Mouse (Mus musculus): Measurements from ENCODE around the gene Rfc2. TPM values are rescaled to one million over a fixed set of nuclear protein-coding genes. Genes with fewer than 3 reads are reported as not detected.

Gene Rfc2
- polyA plus RNA-seq, 1 experiment from 2014 or later, result 333 TPM

DNA sequence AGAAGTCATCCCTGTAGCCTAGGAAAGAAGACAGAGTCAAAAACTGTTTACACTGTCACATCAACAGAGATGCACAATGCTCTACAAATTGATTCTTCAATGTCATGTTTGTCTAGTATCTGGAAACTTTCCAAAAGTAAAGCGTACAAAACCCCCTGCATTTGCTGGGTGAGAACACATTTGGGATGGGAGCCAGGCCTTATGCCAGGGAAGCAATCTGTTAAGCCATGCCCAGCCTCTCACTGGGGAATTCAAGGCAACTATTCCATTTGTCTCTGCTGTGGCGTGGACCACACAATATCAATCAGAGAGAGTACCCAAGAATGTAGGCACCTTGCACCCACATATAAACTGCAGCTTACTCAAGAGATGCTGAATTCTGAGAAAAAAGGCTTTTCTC lies 40.9 kb downstream of the Rfc2 start:
- Histone ChIP-seq H3K9ac (ENCODE audit: low read depth, low read length) (no peak overlapping the region), H3K27ac (ENCODE audit: low read depth, low read length) (no peak overlapping the region), H3K4me3 (ENCODE audit: low read length) (no peak overlapping the region), H3K27me3 (ENCODE audit: control insufficient read depth, insufficient read depth, low read length) (no peaks in the 10 kb centered on the region), H3K4me1 (ENCODE audit: control insufficient read depth, insufficient read depth, low read length) (no peaks in the 10 kb centered on the region), H3K4me2 (replicated peaks; ENCODE audit: low read depth, low read length) (no peak overlapping the region), H3K9me3 (ENCODE audit: control insufficient read depth, low read length) (no peaks in the 10 kb centered on the region), H3K36me3 (ENCODE audit: control insufficient read depth, insufficient read depth, low read length) (peaks cover 98% of the 10 kb centered on the region)
- ATAC-seq (ENCODE audit: low FRiP score, low TSS enrichment), result no peak
- WGBS, result 94% methylated on average over 2 of the region's 2 CpGs

DNA sequence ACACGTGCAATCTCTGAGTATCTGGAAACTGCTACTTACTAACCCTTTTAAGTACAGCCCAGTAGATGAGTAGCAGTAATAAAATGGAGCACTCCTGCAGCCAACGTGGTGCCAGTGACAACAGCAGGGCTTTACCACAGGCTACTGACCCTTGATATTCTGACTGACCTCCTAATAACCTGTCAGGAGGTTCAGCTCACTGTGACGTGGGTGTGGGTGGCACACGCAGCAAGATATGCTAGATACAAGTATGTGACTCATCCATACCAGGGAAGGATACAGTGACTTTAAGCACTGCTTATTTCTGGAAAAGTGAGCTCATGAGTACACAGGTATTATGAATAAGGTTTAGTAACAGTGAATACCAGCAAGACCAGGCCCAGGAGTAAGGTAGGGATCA lies 48.3 kb downstream of the Rfc2 start:
- peaks cover 82% of the 10 kb centered on the region for H3K36me3 ChIP-seq (ENCODE audit: control insufficient read depth, insufficient read depth, low read length)

DNA sequence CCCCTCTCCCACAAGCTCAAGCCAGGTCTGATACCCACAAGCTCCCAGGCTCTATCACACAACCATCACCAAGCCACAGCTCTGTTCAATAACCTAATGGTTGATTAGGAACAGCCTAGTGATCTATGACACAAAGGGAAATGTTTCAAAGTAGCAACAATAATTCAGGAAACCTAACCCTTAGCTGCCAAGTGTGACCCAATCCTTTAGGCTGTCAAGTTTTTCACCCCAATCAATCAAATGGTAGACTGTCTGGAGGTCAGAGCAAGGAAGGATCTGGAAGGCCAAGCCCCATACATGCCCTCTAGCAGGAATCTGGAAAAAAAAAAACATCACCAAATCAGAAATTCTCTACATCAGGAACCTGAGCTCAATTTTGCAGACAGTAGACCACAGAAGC lies 49.7 kb downstream of the Rfc2 start:
- no peak overlapping the region for H3K27ac ChIP-seq (ENCODE audit: low read depth, low read length)
- peaks cover 81% of the 10 kb centered on the region for H3K36me3 ChIP-seq (ENCODE audit: control insufficient read depth, insufficient read depth, low read length)
- no peak overlapping the region for H3K4me2 ChIP-seq (replicated peaks; ENCODE audit: low read depth, low read length)
- no peak for ATAC-seq (ENCODE audit: low FRiP score, low TSS enrichment)
- H3K4me1 ChIP-seq (ENCODE audit: control insufficient read depth, insufficient read depth, low read length), result no peaks in the 10 kb centered on the region
- no peaks in the 10 kb centered on the region for H3K9me3 ChIP-seq (ENCODE audit: control insufficient read depth, low read length)
- H3K9ac ChIP-seq (ENCODE audit: low read depth, low read length), result no peak overlapping the region
- H3K4me3 ChIP-seq (ENCODE audit: low read length), result no peak overlapping the region
- no peaks in the 10 kb centered on the region for H3K27me3 ChIP-seq (ENCODE audit: control insufficient read depth, insufficient read depth, low read length)

More for the DNA sequence above, 48.3 kb downstream of the Rfc2 start:
- Histone ChIP-seq H3K9ac (ENCODE audit: low read depth, low read length) (no peak overlapping the region), H3K9me3 (ENCODE audit: control insufficient read depth, low read length) (no peaks in the 10 kb centered on the region), H3K4me1 (ENCODE audit: control insufficient read depth, insufficient read depth, low read length) (no peaks in the 10 kb centered on the region), H3K4me3 (ENCODE audit: low read length) (no peak overlapping the region), H3K4me2 (replicated peaks; ENCODE audit: low read depth, low read length) (no peak overlapping the region), H3K27me3 (ENCODE audit: control insufficient read depth, insufficient read depth, low read length) (no peaks in the 10 kb centered on the region), H3K27ac (ENCODE audit: low read depth, low read length) (no peak overlapping the region)
- no peak for ATAC-seq (ENCODE audit: low FRiP score, low TSS enrichment)
- 67% methylated on average over 4 of the region's 4 CpGs for WGBS

DNA sequence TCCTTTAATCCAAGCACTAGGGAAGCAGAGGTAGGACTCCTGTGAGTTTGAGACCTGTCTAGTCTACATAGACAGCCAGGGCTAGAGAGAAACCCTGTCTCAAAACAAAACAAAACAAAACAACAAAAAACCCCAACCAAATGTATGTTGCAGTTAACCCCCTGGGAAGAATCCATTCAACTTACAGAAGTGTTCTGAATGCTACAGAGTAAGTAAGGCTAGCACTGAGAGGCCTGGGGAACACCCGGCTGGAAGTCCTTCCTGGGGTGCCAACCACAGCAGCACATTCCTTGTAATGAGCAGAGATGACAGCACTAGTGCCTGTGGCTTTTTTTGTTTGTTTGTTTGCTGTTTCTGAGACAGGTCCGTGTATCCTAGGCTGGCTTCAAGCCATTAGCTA lies 51.7 kb downstream of the Rfc2 start:
- H3K9me3 ChIP-seq (ENCODE audit: control insufficient read depth, low read length), result no peaks in the 10 kb centered on the region
- WGBS, result 75% methylated on average over 2 of the region's 2 CpGs
- no peak overlapping the region for H3K27ac ChIP-seq (ENCODE audit: low read depth, low read length)
- H3K4me1 ChIP-seq (ENCODE audit: control insufficient read depth, insufficient read depth, low read length), result peaks cover 6% of the 10 kb centered on the region
- H3K36me3 ChIP-seq (ENCODE audit: control insufficient read depth, insufficient read depth, low read length), result peaks cover 71% of the 10 kb centered on the region
- no peaks in the 10 kb centered on the region for H3K27me3 ChIP-seq (ENCODE audit: control insufficient read depth, insufficient read depth, low read length)
- no peak overlapping the region for H3K4me3 ChIP-seq (ENCODE audit: low read length)
- ATAC-seq (ENCODE audit: low FRiP score, low TSS enrichment), result no peak
- H3K9ac ChIP-seq (ENCODE audit: low read depth, low read length), result no peak overlapping the region
- no peak overlapping the region for H3K4me2 ChIP-seq (replicated peaks; ENCODE audit: low read depth, low read length)

- Histone ChIP-seq H3K36me3 (ENCODE audit: control insufficient read depth, insufficient read depth, low read length) (peaks cover 34% of the 10 kb centered on the region), H3K9ac (ENCODE audit: low read depth, low read length) (peak overlapping the region; percentile 100), H3K4me3 (ENCODE audit: low read length) (peak overlapping the region; percentile 100), H3K27ac (ENCODE audit: low read depth, low read length) (no peak overlapping the region; the same call in 1 of the 2 replicates), H3K9me3 (ENCODE audit: control insufficient read depth, low read length) (no peaks in the 10 kb centered on the region), H3K4me2 (replicated peaks; ENCODE audit: low read depth, low read length) (peak overlapping the region; percentile 75), H3K27me3 (ENCODE audit: control insufficient read depth, insufficient read depth, low read length) (no peaks in the 10 kb centered on the region), H3K4me1 (ENCODE audit: control insufficient read depth, insufficient read depth, low read length) (peaks cover 7% of the 10 kb centered on the region)
- no peak for ATAC-seq (ENCODE audit: low FRiP score, low TSS enrichment)
- 18% methylated on average over 5 of the region's 5 CpGs for WGBS
These were observed 56.7 kb downstream of the Rfc2 start for GRCm38 (mm10) chr5:134637820-134638367.

DNA sequence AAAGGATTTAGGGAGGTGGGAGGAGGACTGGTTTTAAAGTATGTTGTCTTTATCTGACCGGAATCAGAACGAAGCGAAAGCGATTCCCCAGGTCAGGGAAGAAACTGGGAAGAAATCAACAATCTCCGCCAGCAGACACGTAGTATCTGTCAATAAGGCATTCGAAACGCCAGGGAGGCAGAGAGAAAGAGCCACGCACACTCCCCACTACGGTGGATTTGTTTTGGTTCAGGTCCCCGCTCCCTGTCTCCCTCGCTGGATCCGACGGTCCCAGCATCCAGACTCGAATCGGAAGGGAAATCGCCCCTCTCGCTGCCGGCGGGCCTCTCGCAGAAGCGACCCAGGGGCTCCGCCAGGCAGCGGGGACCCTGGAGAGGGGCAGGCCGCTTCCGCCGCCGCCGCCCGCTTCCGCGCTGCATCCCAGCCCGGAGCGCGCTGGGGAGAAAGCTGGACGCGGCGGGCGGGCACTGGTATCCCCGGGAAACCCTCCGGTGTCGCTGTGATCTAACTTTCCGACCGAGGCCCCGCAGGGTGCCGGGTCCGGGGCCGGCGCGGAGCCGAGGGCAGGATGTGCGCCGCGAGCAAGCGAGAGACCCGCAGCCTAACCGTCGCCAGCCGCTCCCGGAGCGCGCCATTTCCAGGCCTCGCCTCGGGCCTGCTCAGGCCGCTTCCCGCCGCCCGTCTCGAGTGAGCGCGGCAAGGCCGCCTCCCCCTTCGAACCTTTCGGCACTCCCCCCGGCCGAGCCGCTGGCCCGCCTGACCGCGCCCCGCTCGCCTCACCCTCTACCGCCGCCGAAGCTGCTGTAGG lies 57.5 kb downstream of the Rfc2 start:
- H3K36me3 ChIP-seq (ENCODE audit: control insufficient read depth, insufficient read depth, low read length), result peaks cover 30% of the 10 kb centered on the region
- H3K4me1 ChIP-seq (ENCODE audit: control insufficient read depth, insufficient read depth, low read length), result peaks cover 7% of the 10 kb centered on the region
- no peaks in the 10 kb centered on the region for H3K9me3 ChIP-seq (ENCODE audit: control insufficient read depth, low read length)
- peak overlapping the region; percentile 100 for H3K4me3 ChIP-seq (ENCODE audit: low read length)
- H3K27ac ChIP-seq (ENCODE audit: low read depth, low read length), result peak overlapping the region; percentile 96
- H3K27me3 ChIP-seq (ENCODE audit: control insufficient read depth, insufficient read depth, low read length), result no peaks in the 10 kb centered on the region
- peak overlapping the region; percentile 75 for H3K4me2 ChIP-seq (replicated peaks; ENCODE audit: low read depth, low read length)
- ATAC-seq (ENCODE audit: low FRiP score, low TSS enrichment), result peak; percentile 68
- WGBS, result under 1% methylated on average over 77 of the region's 85 CpGs
- H3K9ac ChIP-seq (ENCODE audit: low read depth, low read length), result peak overlapping the region; percentile 100

DNA sequence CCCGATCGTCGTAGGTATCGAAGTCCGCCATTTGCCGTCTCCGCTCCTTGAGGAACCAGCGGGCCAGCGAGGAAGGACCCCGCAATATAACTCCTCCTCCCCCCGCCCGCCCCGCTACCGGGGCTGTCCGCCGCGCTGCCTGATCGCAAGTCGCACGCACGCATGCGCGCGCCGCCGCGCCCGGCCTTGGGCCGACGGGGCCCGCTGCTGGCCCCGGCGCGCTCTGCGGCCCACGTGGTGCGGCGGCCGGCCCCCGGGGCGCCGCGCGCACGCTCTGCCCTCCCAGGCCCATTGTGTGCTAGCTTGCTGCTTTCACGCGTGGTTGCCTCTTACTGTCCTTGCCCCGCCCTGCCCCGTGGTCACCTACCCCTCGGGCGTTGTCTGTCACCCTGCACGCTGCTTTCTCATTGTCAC lies 58.1 kb downstream of the Rfc2 start, which contains the start of gene Eif4h:
Eif4h (minus strand) TSS at position 222 of the 414 bp plus-strand sequence.
- Histone ChIP-seq H3K36me3 (ENCODE audit: control insufficient read depth, insufficient read depth, low read length) (peaks cover 24% of the 10 kb centered on the region), H3K27me3 (ENCODE audit: control insufficient read depth, insufficient read depth, low read length) (no peaks in the 10 kb centered on the region), H3K27ac (ENCODE audit: low read depth, low read length) (peak within 1 kb of the TSS; percentile 96), H3K9ac (ENCODE audit: low read depth, low read length) (peak within 1 kb of the TSS; percentile 100), H3K4me3 (ENCODE audit: low read length) (peak within 1 kb of the TSS; percentile 100), H3K4me2 (replicated peaks; ENCODE audit: low read depth, low read length) (peak within 1 kb of the TSS; percentile 75), H3K4me1 (ENCODE audit: control insufficient read depth, insufficient read depth, low read length) (peaks cover 7% of the 10 kb centered on the region), H3K9me3 (ENCODE audit: control insufficient read depth, low read length) (no peaks in the 10 kb centered on the region)
- peak; percentile 96 for ATAC-seq (ENCODE audit: low FRiP score, low TSS enrichment)
- WGBS, result 1% methylated on average over 52 of the region's 52 CpGs

DNA sequence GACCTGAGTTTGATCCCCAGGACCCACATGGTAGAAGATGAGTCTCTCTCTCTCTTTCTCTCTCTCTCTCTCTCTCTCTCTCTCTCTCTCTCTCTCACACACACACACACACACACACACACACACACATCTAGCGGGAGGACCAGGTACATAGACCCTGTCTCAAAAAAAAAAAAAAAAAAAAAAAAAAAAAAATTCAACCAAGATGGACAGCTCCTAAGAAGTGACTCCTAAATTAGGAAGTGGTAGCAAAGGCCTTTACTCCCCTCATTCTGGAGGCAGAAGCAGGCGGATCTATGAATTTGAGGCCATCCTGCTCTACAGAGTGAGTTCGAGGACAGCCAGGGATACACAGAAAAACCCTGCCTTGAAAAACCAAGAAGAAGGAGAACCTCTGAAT lies 59.2 kb downstream of the Rfc2 start:
- Histone ChIP-seq H3K4me3 (ENCODE audit: low read length) (no peak overlapping the region), H3K4me2 (replicated peaks; ENCODE audit: low read depth, low read length) (no peak overlapping the region), H3K36me3 (ENCODE audit: control insufficient read depth, insufficient read depth, low read length) (peaks cover 14% of the 10 kb centered on the region), H3K27ac (ENCODE audit: low read depth, low read length) (no peak overlapping the region), H3K9ac (ENCODE audit: low read depth, low read length) (no peak overlapping the region), H3K4me1 (ENCODE audit: control insufficient read depth, insufficient read depth, low read length) (peaks cover 7% of the 10 kb centered on the region), H3K9me3 (ENCODE audit: control insufficient read depth, low read length) (no peaks in the 10 kb centered on the region), H3K27me3 (ENCODE audit: control insufficient read depth, insufficient read depth, low read length) (no peaks in the 10 kb centered on the region)
- 81% methylated on average over 3 of the region's 3 CpGs for WGBS
- ATAC-seq (ENCODE audit: low FRiP score, low TSS enrichment), result no peak

- Histone ChIP-seq H3K36me3 (ENCODE audit: control insufficient read depth, insufficient read depth, low read length) (no peaks in the 10 kb centered on the region), H3K9me3 (ENCODE audit: control insufficient read depth, low read length) (no peaks in the 10 kb centered on the region), H3K27me3 (ENCODE audit: control insufficient read depth, insufficient read depth, low read length) (no peaks in the 10 kb centered on the region), H3K9ac (ENCODE audit: low read depth, low read length) (no peak overlapping the region), H3K4me1 (ENCODE audit: control insufficient read depth, insufficient read depth, low read length) (no peaks in the 10 kb centered on the region), H3K27ac (ENCODE audit: low read depth, low read length) (no peak overlapping the region), H3K4me2 (replicated peaks; ENCODE audit: low read depth, low read length) (no peak overlapping the region), H3K4me3 (ENCODE audit: low read length) (no peak overlapping the region)
- no peak for ATAC-seq (ENCODE audit: low FRiP score, low TSS enrichment)
- 72% methylated on average over 1 of the region's 1 CpGs for WGBS
These were observed 63.0 kb downstream of the Rfc2 start for GRCm38 (mm10) chr5:134644121-134644520.

Measured in kidney, embryonic 14.5 days (tissue).